Mouse (Mus musculus) c-Kit-positive CD71-negative TER-119-negative erythroid progenitor cells, embryonic 14.5 days (primary cell): Measurements from ENCODE around the gene Slc22a23.
"Not testable (repeated sequence)": the region's sequence is repeated elsewhere in the genome, so short reads cannot be mapped to it uniquely, and the experiment has no call there.

Experiments
- DNase-seq: peaks from one replicate; pipeline ENCODE4 v3.0.0-alpha.2; 2013; ENCODE audit warnings: low read depth

The Slc22a23 gene

DNA sequence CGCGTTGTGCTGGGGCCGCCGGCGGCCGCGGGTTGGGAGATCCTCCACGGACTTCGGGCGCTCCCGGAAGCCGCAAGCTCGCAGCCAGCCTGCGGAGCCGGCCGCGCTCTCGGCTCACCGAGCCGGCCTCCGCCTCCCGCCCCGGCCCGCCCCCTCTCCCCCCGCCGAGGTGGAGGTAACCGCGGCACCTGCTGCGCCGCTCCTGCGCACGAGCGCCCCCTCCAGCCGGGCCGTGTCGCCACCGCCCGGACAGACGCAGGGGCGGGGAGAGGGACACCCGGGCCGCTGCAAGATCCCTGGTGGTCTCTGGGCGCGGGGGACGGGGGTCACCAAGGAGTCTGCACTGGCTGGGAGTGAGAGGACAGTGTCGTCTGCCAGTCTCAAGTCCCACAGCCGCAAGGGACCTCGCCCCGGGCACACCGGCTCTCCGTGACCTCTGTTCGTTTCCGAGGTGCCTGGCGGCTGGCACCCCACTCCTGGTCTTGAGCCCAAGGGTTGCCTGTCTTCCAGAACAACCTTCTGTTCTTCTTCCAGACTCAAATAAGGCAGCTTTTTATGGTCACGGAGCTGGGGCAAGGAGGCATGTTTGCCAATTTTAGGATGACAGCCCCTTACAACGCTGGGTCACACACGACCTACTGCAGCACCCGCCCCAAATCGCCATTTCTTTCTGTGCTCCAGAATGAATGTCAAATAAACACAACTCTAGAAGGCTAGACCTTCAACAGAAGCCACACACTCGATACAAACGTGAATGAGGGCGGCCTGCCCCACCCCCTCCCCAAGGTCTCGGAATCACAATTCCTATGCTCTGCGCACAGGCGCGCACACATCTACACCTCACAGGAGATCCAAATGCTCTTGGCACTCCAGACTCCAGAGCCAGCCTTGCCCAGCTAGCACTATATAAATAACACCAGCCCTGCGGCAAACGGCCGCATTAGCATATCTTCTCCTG lies at the start of gene Slc22a23:
TSS of gene Slc22a23 (minus strand) at position 55 of the 958 bp plus-strand sequence.
- no peak for DNase-seq

DNA sequence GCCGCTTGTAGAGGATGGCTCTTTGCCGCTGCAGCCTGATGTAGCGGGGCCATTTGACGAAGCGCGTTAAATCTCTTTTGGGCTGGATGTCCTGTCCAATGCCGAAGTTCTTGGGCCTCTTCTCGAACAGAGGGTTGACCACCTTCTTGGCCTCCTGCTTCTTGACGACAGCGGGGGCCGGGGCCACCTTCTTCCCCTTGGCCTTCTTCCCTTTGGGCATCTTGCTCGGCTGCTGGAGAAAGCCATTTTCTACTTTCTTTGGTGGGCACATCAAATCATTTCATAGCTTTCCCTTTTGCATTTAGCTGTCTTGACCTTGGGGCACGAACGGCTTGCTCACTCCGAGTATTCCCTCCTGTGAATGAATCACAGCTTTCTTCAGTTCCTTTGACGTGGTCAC lies 49.3 kb upstream of the Slc22a23 start:
- DNase-seq, result not testable (repeated sequence)

DNA sequence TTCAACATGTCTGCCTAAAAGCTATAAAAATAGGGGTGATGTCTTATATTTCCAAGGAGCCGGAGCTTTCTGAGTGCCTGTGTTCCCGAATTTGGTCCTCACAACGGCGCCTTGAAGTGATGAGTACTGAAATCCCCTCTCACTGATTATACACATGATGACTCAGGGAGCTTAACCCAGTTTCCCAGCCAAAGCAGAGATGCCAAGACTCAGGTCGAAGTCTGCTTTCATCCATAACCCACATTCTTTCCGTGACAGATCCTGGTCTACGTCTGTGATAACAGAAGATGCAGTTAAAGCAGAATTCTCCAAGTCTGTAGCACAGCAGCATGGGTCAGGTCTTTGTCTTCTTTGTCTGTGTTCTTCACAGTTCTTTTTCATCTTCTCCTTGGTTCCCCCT lies 47.4 kb upstream of the Slc22a23 start:
- DNase-seq, result no peak

DNA sequence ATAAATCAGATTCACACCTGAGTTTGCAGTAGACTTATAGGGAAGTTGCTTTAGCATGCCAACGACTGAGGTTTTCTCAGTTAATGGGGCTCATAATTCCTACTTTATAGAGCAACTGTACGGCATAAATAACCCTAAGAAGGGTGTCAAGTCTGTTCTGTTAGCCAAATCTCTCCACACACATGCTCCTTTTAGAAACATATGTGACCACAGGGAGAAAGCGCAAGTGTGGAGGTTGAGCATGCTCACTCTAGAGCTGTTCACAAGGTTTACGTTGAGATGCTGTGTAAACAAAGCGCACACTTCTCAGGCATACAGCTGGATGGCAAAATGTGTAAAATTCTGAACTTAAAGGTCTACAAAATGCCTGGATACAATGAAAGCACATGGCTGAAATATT lies 43.2 kb upstream of the Slc22a23 start:
- no peak for DNase-seq

DNA sequence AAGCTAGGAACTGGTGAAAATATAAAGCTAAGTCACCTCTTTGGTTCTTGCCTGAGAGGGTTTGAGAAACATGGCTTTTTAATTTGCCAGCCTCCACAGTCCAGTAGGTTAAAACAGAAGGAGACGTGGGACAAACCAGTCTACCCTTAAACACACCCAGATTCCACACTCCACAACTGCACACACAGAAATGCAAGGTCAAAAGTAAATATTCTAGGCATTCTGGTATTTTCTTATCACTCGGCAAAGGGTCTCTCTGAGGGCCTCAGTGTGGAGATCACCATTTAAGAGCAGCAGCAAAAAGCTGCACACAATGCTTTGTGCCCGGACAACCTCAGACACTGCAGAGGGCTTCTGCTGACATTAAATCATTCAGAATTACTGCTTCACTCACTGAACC lies 38.4 kb upstream of the Slc22a23 start:
- no peak for DNase-seq

DNA sequence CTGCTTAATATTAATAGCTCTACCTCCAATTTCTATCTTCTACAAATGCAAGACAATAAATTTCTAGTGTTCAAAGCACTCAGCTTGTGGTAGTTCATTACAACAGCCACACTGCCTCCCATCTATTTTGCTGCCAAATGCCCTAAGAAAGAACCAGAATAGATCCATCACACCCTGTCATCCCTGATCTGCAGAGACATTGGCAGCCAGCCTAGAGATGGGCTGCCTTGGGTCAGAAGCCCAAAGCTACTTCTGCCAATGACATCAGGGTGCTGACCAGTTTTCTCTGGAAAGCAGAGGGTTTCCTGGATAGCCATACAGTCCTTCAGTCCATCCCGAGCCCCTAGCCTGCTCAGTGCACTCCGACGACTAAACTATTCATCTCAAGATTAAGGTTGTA lies 33.9 kb upstream of the Slc22a23 start:
- no peak for DNase-seq

DNA sequence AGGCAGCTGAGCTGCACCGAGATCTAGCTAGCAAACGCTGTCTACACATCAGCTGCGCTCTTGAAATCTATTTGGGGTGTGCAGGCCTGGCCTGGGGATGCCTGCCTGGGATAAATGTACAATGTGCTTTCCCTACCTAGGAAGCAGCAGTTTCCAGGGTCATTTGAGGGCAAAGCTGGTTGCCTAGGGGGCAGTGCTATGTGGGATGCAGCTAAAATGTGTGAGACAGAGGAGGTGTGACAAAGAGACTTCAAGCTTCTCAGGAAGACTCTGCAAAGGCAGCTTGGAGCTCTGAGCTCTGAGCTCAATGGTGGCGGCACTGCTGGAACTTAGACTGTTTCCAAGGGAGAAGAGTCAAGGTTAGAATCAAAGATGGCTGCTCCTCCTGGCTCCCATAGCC lies 30.2 kb upstream of the Slc22a23 start:
- DNase-seq, result no peak

DNA sequence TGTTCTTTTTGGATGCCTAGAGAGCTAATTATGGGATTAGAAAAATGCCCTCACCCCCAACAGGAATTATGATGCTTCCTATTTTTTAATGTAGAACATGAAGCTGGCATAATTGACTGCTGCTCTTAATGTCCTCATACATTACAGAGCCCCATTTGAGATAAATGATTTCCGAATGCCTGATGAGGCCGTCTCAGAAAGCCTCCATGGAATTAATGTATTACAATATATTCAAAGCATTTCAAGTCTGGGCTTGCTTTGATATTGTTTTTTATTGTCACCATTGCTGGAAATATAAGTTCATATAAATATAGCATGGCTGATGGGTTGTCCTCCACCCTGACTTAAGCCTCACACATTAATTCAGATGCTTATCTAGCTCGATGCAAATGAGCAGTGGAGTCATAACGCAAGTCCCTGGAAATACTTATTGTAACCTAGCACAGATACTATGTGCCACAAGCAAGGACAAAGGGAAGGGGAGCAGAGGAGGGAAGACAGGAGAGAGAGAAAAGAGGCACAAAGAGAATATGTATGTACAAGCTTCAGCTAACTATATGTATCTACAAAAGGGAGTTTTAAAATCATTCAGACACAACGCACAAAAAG lies 28.0 kb upstream of the Slc22a23 start:
- no peak for DNase-seq

DNA sequence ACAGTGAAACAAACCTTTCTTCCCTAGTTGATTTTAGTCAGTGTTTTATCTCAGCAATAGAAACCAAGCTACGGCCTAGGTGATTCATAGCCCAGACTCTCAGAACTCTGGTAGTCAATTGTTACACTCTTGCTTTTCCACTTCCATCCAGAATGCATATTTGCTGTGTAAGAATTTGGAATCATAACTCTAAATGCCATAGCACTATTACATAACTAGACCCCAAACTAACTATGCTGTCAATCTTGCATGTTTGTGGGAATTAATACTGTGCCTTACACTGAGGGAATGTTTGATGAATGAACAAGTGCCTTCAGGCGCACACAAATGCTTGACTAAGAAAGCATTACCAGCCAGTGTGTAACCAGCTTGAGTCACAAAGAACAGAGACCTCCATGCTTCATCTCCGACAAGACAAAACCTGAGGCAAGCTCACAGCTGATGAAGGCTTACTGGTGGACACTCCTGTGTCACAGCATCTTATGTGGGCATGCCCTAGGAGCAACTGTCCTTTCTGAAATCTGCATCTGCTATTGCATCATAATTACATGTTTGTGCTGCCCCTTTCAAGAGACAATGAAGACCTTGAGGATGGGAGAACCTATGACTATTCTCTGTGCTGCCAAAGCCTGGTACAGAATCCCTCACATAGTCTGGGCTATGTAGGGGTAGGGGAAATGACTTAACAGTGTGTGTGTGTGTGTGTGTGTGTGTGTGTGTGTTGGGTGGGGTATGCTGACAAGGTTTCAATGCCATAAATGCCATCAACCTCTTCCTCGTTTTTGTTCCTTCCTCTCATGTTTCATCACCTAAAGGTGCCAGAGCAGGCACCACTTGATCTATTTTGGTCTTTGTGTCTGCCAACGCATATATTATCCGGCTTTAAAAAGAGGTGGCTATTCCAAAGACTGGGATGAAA lies 27.2 kb upstream of the Slc22a23 start:
- no peak for DNase-seq

DNA sequence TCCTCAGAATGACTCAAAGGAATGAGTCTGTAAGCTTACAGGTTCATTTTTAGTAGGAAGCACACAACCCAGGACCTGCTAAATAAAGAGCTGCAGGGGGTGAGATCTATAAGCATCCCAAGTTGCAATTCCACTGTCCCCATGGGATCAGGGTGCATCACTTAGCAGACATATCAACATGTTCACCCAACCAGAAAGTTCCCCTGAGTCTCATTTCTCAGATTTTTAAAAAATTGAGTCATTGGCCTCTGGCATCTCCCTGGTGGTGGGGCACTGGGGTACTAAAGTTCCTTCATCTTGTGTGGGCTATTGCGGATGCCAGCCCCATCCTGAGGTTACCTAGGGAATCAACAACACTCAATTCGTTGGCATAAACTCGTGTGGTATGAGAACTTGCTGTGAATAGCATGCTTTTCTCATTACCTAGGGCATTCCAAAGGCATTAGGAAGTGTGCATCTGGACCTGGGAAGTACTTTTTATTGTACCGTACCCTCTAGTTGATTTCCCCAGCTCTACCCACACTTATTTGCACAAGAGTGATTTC lies 25.4 kb upstream of the Slc22a23 start:
- DNase-seq, result no peak

DNA sequence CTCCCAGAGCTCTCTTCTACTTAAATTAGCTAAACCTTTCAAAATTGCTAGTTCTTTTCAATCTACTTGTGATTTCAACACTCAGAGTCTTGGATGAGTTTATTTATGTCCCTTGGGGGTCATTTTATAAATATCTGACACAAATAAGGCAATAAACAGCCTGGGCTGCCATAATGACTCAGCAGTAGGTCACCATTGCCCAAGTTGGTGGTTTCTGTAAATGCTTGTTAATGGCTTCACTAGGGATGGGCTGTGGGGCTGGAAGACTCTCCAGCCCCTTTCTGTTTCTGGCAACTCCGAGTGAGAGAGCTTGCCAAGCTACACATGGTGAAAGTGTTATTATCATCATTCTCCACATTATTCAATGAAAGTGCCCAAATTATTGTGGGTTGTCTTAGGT lies 20.2 kb upstream of the Slc22a23 start:
- DNase-seq, result no peak

DNA sequence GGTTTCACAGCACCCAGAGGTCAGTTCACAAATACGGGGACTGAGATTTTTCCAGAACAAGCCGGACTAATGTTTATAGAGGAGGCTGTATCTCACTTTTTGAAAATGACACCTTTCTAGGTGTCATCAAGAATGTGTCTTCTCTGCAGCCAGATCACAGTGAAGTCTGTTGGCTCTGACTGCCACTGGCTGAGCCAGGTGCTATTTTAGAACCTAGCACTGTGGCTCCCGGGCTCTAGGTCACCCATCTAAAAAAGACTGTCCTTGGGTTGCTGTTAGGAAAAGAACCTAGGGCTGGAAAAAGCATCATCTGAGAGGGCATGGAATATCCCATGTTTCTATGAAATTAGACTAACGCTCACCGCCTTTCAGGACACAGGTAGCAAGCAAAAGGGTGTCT lies 10.7 kb upstream of the Slc22a23 start:
- no peak for DNase-seq

DNA sequence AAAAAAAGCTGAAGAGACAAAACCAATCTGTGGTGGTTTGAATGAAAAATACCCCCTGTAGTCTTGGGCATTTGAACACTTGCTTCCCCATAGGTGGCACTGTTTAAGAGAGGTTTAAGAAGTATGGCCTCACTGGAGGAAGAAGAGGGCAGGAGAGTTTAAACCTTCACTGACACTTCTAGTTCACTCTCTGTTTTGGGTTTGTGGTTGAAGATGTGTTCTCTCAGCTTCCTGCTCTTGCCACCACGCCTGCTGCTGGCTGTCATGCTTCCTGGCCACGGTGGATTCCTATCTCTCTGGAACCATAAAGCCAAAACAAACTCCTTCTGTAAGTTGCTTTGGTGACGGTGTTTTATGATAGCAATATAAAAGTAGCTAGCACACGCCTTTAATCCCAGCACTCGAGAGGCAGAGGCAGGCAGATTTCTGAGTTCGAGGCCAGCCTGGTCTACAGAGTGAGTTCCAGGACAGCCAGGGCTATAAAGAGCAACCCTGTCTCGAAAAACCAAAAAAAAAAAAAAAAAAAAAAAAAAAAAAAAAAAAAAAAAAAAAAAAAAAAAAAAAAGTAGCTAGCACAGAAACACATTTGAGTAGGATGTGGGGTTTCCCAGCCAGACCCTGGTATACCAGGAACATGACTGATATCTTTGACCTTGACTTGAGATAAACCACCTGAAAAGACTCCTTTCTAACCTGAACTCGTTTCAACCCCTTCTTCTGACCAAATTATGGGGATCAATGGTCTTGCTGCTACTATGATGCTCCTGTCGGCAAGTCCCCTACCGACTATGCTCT lies 10.0 kb upstream of the Slc22a23 start:
- no peak for DNase-seq

DNA sequence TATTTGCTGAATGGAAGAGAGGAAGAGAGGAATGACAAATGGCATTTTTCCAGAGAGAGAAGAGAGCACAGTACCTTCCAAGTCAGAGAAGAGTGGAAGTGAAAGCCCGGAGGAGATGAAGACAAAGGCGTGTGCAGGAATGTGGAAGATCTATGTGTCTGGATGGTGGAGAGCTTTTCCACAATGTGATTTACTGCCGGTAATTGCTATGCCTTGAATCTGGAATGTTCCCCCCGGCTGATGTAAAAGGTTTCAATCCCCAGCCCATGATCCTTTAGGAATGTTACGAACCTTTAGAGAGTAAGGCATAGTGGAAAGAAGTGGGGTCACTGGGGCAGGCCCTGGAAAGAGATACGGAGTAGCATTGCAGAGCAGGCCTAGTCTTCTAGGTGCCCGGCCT lies 8.3 kb upstream of the Slc22a23 start:
- no peak for DNase-seq

DNA sequence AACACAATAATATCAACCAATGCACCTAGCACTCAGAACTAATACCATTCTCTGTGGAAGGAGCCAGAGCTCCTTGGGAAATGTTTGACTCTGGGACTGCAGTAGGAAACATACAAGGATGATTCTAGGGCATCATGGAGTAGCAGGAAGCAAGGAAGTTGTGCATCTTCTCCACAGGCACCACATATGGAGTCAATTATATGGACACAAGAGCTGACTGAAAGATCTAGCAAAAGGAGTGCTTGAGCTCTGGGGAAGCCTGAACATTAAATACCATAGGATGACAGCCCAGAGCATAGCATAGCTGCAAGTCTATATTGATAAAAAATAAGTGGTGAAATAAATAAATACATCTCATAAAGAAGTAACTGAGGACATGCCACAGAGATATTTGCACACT lies 6.5 kb upstream of the Slc22a23 start:
- no peak for DNase-seq

DNA sequence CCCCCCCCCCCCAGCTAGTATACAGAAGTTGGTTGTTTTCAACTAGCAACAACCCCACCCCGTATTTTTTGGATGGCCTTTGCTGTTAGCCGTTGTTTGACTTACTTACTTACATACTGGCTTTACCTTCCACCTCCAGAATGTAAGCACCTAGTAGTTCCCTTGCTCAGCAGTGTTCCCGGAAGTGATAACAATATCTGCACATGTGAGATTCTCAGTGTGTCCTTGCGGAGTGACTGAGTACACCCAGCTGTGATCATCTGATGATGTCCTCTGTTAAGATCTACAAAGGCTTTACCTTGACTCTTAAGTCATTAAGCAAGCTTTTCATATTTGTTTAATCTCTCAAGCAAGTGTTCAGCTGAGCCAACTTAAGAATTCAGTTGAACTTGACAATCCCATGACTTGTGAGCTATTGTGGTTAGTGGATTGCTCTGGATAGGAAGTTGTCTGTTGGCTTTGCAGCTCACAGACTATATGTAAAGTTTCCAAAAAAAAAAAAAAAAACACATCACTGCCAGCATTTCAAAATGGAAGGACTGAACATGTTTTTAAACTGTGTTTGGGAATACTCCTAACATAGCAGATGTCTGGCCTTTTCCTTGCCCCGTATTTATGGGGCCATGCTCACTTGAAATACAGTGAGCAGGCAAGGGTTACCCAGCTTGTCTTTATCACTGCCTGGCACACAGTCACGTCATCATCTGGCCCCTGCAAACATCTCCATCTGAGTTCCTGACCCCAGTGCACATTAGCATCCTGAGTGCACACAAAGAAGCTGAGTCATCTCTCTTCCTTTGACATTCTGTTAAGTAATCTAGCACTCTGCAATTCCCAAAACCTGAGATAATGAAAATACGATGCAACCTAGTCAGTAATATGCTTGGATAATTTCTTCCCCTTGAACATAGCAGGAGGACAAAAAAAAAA lies 3.2 kb upstream of the Slc22a23 start:
- DNase-seq, result no peak

DNA sequence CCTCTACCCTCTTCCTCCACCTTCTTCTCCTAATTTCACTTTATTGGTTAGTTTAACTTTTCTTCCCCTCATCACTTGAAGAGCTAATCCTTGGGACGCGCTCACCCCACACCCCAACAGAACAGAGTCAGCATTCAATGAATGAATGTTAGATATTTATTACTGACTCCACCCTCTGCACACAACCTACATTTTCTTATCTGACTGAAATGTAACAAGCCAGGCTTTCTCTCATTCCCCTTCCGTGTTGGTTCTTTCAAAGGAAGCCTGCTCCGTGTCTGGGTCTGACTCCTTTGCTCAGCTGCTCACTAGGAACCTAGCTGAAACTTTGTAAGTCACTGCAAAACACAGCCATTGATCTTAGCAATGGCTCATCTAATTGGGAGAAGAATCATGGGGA lies 1.8 kb upstream of the Slc22a23 start:
- no peak for DNase-seq

DNA sequence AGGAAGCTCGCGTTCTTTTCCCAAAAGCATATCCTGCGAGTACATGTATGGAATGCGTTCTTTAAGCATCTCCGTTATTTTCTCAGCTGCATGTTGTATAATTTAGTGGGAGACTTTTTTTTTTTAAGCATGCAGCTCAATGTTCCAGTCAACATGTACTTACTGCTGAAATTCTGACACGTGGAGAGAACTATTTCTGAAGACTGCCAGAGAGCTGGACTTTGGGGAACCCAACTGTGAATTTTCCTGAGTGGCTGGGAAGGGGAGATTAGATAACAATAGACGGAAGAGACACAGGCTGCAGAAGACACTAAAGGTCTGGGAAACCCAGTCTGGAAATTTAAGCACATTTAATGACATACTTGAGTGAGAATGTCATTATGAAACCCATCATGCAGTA lies 1.3 kb upstream of the Slc22a23 start:
- no peak for DNase-seq

DNA sequence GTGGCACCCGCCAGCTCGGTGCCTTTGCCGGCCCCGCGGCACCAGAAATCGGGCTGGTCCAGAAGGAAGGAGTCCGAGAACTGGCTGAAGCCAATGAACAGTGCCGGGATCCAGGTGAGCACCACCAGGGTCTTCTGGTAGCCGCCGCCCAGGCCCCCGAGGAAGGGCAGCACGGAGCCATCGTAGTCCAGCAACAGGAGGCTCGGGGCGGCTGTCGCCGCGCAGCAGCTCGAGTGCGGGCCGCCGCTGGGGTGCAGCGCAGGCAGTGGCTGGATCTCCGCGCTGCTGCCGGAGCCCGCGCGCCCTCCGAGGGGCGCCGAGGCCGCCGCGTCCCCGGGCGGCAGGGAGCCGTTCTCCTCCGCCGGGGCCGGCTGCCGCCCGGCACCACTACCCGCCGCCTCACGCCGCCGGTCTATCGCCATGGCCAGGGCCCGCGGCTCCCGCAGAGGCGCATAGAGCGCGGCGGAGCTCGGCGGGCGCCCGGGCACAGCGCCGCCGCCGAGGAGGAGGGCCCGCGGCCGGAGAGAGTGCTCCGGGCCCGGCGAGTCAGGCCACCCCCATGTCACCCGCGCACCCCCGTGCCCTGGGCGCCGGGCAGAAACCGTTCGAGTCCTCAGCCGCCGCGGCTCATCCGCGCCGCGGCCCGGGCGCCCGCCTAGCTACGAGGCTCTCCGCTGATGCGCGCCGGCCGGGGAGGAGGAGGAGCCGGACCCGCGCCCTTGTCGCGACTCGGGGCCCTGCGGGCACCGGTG lies 430 bp downstream of the Slc22a23 start:
- DNase-seq, result no peak
